Mouse (Mus musculus) skeletal muscle tissue, adult 2 months (tissue): ENCODE data around the gene Il22ra1.
A peak's percentile ranks its signal among the peaks of the same experiment; 100 is the strongest.
"Not testable (repeated sequence)": the region's sequence is repeated elsewhere in the genome, so short reads cannot be mapped to it uniquely, and the experiment has no call there.

Experiments used
- DNase-seq: peaks from one replicate; pipeline ENCODE4 v3.0.0-alpha.2; 2012; ENCODE audit warnings: low read depth, low spot score

The Il22ra1 gene

DNA sequence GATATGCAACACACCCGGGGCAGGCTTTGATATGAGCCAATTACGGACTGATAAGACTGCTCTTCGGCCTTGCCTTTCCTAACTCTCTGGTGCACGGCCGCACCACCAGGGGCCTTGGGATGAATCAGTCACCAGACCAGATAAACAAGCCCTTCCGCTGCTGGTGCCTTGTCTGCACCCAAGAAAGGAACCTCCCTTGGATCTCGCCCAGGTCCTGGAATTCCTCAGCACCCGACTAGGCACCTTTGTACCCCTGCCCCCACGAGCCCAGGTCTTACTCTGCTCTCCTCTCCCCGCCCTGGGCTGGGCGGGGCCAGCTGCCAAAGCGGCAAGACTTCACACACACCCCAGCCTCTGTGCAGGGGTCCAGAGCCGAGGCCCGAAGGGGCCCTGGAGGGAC is at the start of gene Il22ra1:
TSS of gene Il22ra1 (plus strand) at position 356 of the 400 bp plus-strand sequence.
- no peak for DNase-seq

DNA sequence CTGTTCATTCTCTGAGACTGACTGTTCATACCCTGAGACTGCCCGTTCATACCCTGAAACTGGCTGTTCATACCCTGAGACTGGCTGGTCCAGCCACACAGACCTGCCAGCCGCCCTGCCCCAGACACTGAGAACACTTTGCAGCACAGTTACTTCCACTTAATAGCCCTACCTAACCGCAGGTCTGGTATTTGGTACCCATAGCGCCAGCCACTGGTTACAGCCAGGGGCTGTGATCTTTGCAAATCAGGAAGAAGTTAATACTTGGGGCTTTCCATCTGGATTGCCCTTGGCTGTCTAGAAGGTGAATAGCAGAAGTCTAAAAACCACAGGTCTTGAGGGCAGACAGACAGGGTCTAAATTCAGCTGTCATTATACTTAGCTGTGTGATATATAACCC is 48.7 kb upstream of the Il22ra1 start:
- DNase-seq, result no peak

GRCm38 (mm10) chr4:135681789-135682188 is 46.2 kb upstream of the Il22ra1 start:
- DNase-seq, result no peak

DNA sequence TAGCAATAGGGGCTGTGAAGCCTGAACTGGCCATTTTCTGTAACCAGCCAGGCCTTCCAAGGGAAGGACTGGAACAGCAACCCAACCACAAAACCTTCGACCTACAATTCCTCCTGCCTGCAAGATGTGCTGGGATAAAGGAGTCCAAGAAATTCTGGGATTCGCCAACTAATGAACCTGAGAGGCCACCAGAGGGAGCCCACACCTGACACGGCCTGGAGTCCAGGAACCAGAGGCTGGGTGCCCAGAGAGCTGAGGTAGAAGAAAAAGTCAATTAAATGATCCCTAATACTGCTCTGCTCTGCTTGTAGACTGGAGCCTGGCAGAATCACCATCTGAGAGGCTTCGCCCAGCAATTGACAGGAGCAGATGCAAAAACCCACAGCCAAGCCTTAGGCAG is 44.4 kb upstream of the Il22ra1 start:
- DNase-seq, result no peak

- no peak for DNase-seq
These were observed 43.2 kb upstream of the Il22ra1 start for GRCm38 (mm10) chr4:135684731-135685130.

- DNase-seq, result no peak
These were observed 41.9 kb upstream of the Il22ra1 start, which contains the start of gene Ifnlr1 for GRCm38 (mm10) chr4:135685906-135686567. TSS of gene Ifnlr1 (plus strand) at chr4:135686287.

DNA sequence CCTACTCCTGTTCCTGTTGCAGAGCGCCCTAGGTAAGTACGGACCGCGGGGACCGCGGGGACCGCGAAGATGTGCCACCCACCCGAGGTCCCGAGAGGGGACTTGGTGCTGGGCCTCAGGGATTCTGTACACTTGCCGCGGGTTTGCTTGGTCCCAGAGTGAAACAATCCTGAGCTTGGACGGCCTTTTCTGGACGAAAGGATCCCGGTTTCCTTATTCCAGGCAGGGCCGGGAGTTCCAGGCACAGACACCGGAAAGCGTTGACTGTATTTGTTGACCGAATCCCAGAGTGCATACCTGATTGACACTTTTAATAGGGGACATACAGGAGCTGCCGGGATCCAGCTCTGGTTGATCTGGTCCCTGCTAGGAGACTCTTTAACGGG is 41.4 kb upstream of the Il22ra1 start:
- no peak for DNase-seq

- DNase-seq, result no peak
These were observed 38.2 kb upstream of the Il22ra1 start for GRCm38 (mm10) chr4:135689797-135690196.

GRCm38 (mm10) chr4:135690241-135690640 is 37.7 kb upstream of the Il22ra1 start:
- DNase-seq, result no peak

DNA sequence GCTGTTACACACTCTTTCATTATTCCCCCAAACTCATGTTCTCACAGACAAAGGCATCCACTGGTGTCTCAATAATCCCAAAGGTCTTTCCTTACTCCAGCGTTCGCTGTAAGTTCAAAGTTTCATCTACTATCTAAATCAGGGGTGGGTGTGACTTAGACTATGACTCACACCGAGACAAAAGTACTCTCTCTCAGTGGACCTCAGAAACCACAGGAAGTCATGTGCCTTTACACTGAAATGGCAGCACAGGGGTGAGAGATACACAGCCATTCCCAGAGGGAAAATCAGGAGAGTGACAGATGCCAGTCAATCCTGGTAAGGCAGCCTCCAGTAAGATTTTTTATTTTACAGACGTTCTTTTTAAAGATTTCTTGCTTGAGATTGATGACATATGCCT is 35.1 kb upstream of the Il22ra1 start:
- DNase-seq, result no peak

DNA sequence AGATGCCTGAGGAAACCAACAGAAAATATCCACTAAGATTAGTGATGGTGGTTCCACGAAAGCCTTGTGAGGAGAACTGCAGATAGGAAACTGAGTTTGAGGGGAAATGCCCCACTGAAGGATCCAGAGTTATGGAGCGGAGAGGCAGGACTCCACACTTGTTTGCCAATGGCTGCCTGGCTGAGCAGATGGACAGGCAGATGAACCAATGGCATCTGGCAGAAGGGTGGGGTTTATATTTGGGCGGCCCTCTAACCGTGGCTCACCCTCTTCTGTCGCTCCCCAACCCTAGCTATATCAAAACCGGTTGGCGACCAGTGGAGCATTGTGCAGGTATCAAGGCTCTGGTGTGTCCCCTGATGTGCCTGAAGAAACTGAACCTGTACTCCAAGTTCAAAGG is 29.5 kb upstream of the Il22ra1 start:
- DNase-seq, result no peak

- no peak for DNase-seq
These were observed 24.5 kb upstream of the Il22ra1 start for GRCm38 (mm10) chr4:135703497-135703896.

GRCm38 (mm10) chr4:135704016-135704415 is 24.0 kb upstream of the Il22ra1 start:
- peak; percentile 8 for DNase-seq

- no peak for DNase-seq
These were observed 21.9 kb upstream of the Il22ra1 start for GRCm38 (mm10) chr4:135706045-135706444.

- peak; percentile 23 for DNase-seq
These were observed 18.9 kb upstream of the Il22ra1 start for GRCm38 (mm10) chr4:135709072-135709564.

GRCm38 (mm10) chr4:135709621-135710020 is 18.4 kb upstream of the Il22ra1 start:
- no peak for DNase-seq

DNA sequence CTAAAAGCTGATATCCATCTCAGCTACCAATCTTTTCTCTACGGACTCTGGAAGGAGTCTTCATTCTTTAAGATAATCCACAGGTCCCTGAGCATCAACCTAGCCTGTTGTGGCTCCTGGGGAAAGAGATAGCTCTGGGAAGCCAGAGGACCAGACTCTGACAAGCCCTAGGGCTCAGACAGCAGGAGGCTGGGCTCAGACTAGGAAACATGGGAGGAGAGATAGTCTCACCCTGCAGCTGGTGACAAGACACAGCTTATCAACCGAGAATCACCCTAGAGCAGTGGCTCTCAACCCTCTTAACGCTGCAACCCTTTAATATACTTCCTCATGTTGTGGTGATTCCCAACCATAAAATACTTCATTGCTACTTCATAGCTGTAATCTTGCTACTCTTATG is 17.6 kb upstream of the Il22ra1 start:
- DNase-seq, result no peak

GRCm38 (mm10) chr4:135714776-135715175 is 13.2 kb upstream of the Il22ra1 start:
- DNase-seq, result no peak

- DNase-seq, result not testable (repeated sequence)
These were observed 11.5 kb upstream of the Il22ra1 start for GRCm38 (mm10) chr4:135716438-135716837.

- no peak for DNase-seq
These were observed 5.3 kb upstream of the Il22ra1 start for GRCm38 (mm10) chr4:135722540-135723290.

- DNase-seq, result no peak
These were observed 1.6 kb upstream of the Il22ra1 start for GRCm38 (mm10) chr4:135726416-135726815.

GRCm38 (mm10) chr4:135730204-135730603 is 2.2 kb downstream of the Il22ra1 start:
- no peak for DNase-seq

GRCm38 (mm10) chr4:135730951-135731350 is 3.0 kb downstream of the Il22ra1 start:
- no peak for DNase-seq
